Mouse (Mus musculus) heart, postnatal 36 days (tissue): ENCODE results near the gene P2rx1. TPM values are rescaled to one million over a fixed set of nuclear protein-coding genes. Genes with fewer than 3 reads are reported as not detected.

Source experiments
- DNase-seq, 2 experiments: peaks; one replicate each; pipeline ENCODE4 v3.0.0; 2021 to 2022
- intact Hi-C: fragments of 180-260 bp; cut with DNase I; formaldehyde crosslinking; loops from one replicate; pipeline ENCODE4 v1.15.1; 2025
- total RNA-seq, 2 experiments: library from RNA; stranded (reverse); gene quantifications; 2 replicates each; pipeline ENCODE4 v1.2.3; 2021

P2rx1 gene
- total RNA-seq, 2 experiments from 2014 or later: 0.33 to 0.38 TPM

- intact Hi-C loops: no loop called here
- DNase-seq: peak; percentile 89 to 90
These were observed 19.7 kb downstream of the P2rx1 start, which contains the start of gene Camkk1 for GRCm38 (mm10) chr11:73018471-73019146. Camkk1 (plus strand) TSS chr11:73019008.

GRCm38 (mm10) chr11:73019147-73019795 lies 20.4 kb downstream of the P2rx1 start:
- DNase-seq: no peak
- intact Hi-C loops: no loop called here

GRCm38 (mm10) chr11:73020953-73021800 lies 22.3 kb downstream of the P2rx1 start:
- intact Hi-C loops: no loop called here

GRCm38 (mm10) chr11:73023099-73023498 lies 24.2 kb downstream of the P2rx1 start:
- peak; percentile 66 to 68 for DNase-seq
- intact Hi-C loops: no loop called here

More at GRCm38 (mm10) chr11:73020953-73021800, 22.3 kb downstream of the P2rx1 start:
- no peak for DNase-seq

GRCm38 (mm10) chr11:73023827-73024226 lies 24.9 kb downstream of the P2rx1 start:
- no peak for DNase-seq
- intact Hi-C loops: no loop called here

GRCm38 (mm10) chr11:73024236-73024904 lies 25.5 kb downstream of the P2rx1 start:
- intact Hi-C loops: no loop called here
- DNase-seq: no peak

- DNase-seq: no peak
- intact Hi-C loops: no loop called here
These were observed 28.1 kb downstream of the P2rx1 start for GRCm38 (mm10) chr11:73026961-73027360.

- DNase-seq: peak; percentile 79 to 84
- intact Hi-C loops: no loop called here
These were observed 32.1 kb downstream of the P2rx1 start for GRCm38 (mm10) chr11:73030821-73031498.

GRCm38 (mm10) chr11:73031536-73031935 lies 32.6 kb downstream of the P2rx1 start:
- no peak for DNase-seq
- intact Hi-C loops: no loop called here

GRCm38 (mm10) chr11:73036077-73036476 lies 37.2 kb downstream of the P2rx1 start:
- no peak for DNase-seq
- intact Hi-C loops: no loop called here

- intact Hi-C loops: no loop called here
- DNase-seq: no peak
These were observed 38.0 kb downstream of the P2rx1 start for GRCm38 (mm10) chr11:73036889-73037288.

GRCm38 (mm10) chr11:73037691-73038090 lies 38.8 kb downstream of the P2rx1 start:
- intact Hi-C loops: loop anchor here (2.0 kb wide), 1 partner anchor 113 kb away; no protein-coding TSS in a partner anchor
- no peak for DNase-seq

- DNase-seq: peak; percentile 57
- intact Hi-C loops: loop anchor here (1.0 to 2.0 kb wide), 2 partner anchors 33 to 114 kb away; no protein-coding TSS in a partner anchor
These were observed 40.3 kb downstream of the P2rx1 start for GRCm38 (mm10) chr11:73039102-73039799.

GRCm38 (mm10) chr11:73044229-73044755 lies 45.4 kb downstream of the P2rx1 start:
- no peak for DNase-seq
- intact Hi-C loops: no loop called here

- no peak for DNase-seq
- intact Hi-C loops: no loop called here
These were observed 45.9 kb downstream of the P2rx1 start for GRCm38 (mm10) chr11:73044789-73045188.

GRCm38 (mm10) chr11:73047542-73047996 lies 48.7 kb downstream of the P2rx1 start, which contains the start of gene Ncbp3:
Ncbp3 (plus strand) TSS chr11:73047783.
- intact Hi-C loops: no loop called here

GRCm38 (mm10) chr11:73048030-73048876 lies 49.4 kb downstream of the P2rx1 start:
- intact Hi-C loops: no loop called here
- no peak for DNase-seq

More at GRCm38 (mm10) chr11:73047542-73047996, 48.7 kb downstream of the P2rx1 start, which contains the start of gene Ncbp3:
- peak; percentile 95 to 98 for DNase-seq

- peak; percentile 76 to 82 for DNase-seq
- intact Hi-C loops: loop anchor here (1.0 kb wide), 1 partner anchor 43 kb away; no protein-coding TSS in a partner anchor
These were observed 50.4 kb downstream of the P2rx1 start for GRCm38 (mm10) chr11:73049335-73049734.
